Mouse (Mus musculus) monocyte, adult 2 months (primary cell): ENCODE data around the gene Gm6268.

Source experiments
- DNase-seq, 2 experiments: peaks; one replicate each; pipeline ENCODE4 v3.0.0; 2022; ENCODE audit warnings: low spot score in 2 of 2, low read depth in 1 of 2

The Gm6268 gene

GRCm38 (mm10) chrX:36400980-36401379, at the start of gene Gm6268:
Gm6268 (plus strand) TSS chrX:36401280.
- DNase-seq, result no peak

GRCm38 (mm10) chrX:36352446-36352845, 48.6 kb upstream of the Gm6268 start:
- DNase-seq, result no peak

GRCm38 (mm10) chrX:36385340-36385739, 15.7 kb upstream of the Gm6268 start:
- no peak for DNase-seq

- DNase-seq, result no peak
Observed at GRCm38 (mm10) chrX:36389971-36390370, 11.1 kb upstream of the Gm6268 start.

GRCm38 (mm10) chrX:36390503-36390902, 10.6 kb upstream of the Gm6268 start:
- no peak for DNase-seq

GRCm38 (mm10) chrX:36392672-36393071, 8.4 kb upstream of the Gm6268 start:
- DNase-seq, result no peak

- no peak for DNase-seq
Observed at GRCm38 (mm10) chrX:36393279-36393678, 7.8 kb upstream of the Gm6268 start.

GRCm38 (mm10) chrX:36402316-36402715, 1.2 kb downstream of the Gm6268 start:
- DNase-seq, result no peak

- DNase-seq, result no peak
Observed at GRCm38 (mm10) chrX:36419153-36419552, 18.1 kb downstream of the Gm6268 start.

- no peak for DNase-seq
Observed at GRCm38 (mm10) chrX:36434993-36435392, 33.9 kb downstream of the Gm6268 start.

- DNase-seq, result no peak
Observed at GRCm38 (mm10) chrX:36437932-36438331, 36.9 kb downstream of the Gm6268 start.
